Comparison of ENCODE assay signal across 8 mouse cellular contexts in the genomic region with DNA sequence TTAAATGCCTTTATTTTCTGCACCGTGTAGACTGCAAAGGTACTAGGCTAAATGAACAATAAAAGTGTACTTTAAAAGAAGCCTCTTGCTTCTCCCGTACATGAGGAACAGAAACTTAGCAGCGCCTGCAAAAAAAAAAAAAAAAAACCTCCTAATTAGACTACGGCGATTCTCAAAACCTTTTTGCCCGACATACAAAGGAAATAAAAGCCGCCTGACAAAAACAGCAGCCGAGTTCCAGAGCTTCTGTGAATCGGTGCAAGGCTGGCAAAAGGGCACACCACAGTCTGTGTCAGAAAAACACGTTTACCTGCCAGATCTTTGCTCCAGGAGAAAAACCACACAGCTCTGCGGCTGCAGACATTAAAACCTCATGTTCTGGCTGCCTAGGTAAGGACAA. TPM values are rescaled to one million over a fixed set of nuclear protein-coding genes. Genes with fewer than 3 reads are reported as not detected.
DNase-seq lines count a peak whose midpoint lies in the region; ATAC-seq lines count a peak whose summit lies in the region.

No protein-coding gene starts in this region.

- no peaks in the 10 kb centered on the region for H3K36me3 ChIP-seq in kidney, embryonic 14.5 days (ENCODE audit: control insufficient read depth, insufficient read depth, low read length)
- 0 out of 2 replicates have a peak, but pooled peaks cover 5% of the 10 kb centered on the region for H3K36me3 ChIP-seq in embryonic facial prominence, embryonic 13.5 days
- no peaks in the 10 kb centered on the region for H3K36me3 ChIP-seq in intestine, embryonic 16.5 days (ENCODE audit: control insufficient read depth, insufficient read depth, low read length)
- no peaks in the 10 kb centered on the region for H3K36me3 ChIP-seq in neural tube, embryonic 14.5 days (ENCODE audit: control insufficient read depth, insufficient read depth, low read length)

- no peak overlapping the region for H3K27ac ChIP-seq in kidney, embryonic 14.5 days (ENCODE audit: low read depth, low read length)
- peak overlapping the region; percentile 79; the same call in 1 of the 2 replicates for H3K27ac ChIP-seq in embryonic facial prominence, embryonic 13.5 days
- H3K27ac ChIP-seq in intestine, embryonic 16.5 days (ENCODE audit: low read length), result no peak overlapping the region
- peak overlapping the region; percentile 98 for H3K27ac ChIP-seq in neural tube, embryonic 14.5 days (ENCODE audit: low read depth, low read length)

- peaks cover 19% of the 10 kb centered on the region for H3K4me1 ChIP-seq in kidney, embryonic 14.5 days (ENCODE audit: control insufficient read depth, insufficient read depth, low read length)
- peaks cover 34% of the 10 kb centered on the region for H3K4me1 ChIP-seq in embryonic facial prominence, embryonic 13.5 days
- H3K4me1 ChIP-seq in intestine, embryonic 16.5 days (ENCODE audit: control insufficient read depth, insufficient read depth, low read length), result peaks cover 29% of the 10 kb centered on the region
- H3K4me1 ChIP-seq in neural tube, embryonic 14.5 days (ENCODE audit: control insufficient read depth, insufficient read depth, low read length), result peaks cover 10% of the 10 kb centered on the region; the same call in 1 of the 2 replicates

- no peak for DNase-seq in kidney, adult 9 months
- DNase-seq in natural killer cell, adult 2 months (ENCODE audit: low spot score in 2 of 2), result no peak

- H3K4me2 ChIP-seq in kidney, embryonic 14.5 days (replicated peaks; ENCODE audit: low read depth, low read length), result peak overlapping the region; percentile 61; the same call in 1 of the 2 replicates
- H3K4me2 ChIP-seq in embryonic facial prominence, embryonic 13.5 days, result peak overlapping the region; percentile 91
- H3K4me2 ChIP-seq in intestine, embryonic 16.5 days (ENCODE audit: low read depth, low read length), result peak overlapping the region; percentile 54; the same call in 1 of the 2 replicates
- peak overlapping the region; percentile 76 for H3K4me2 ChIP-seq in neural tube, embryonic 14.5 days (ENCODE audit: low read depth, low read length)

- peaks cover 72% of the 10 kb centered on the region for H3K27me3 ChIP-seq in kidney, embryonic 14.5 days (ENCODE audit: control insufficient read depth, insufficient read depth, low read length)
- peaks cover 89% of the 10 kb centered on the region for H3K27me3 ChIP-seq in embryonic facial prominence, embryonic 13.5 days
- peaks cover 69% of the 10 kb centered on the region for H3K27me3 ChIP-seq in intestine, embryonic 16.5 days (replicated peaks; ENCODE audit: control insufficient read depth, insufficient read depth, low read length)
- H3K27me3 ChIP-seq in neural tube, embryonic 14.5 days (ENCODE audit: control insufficient read depth, insufficient read depth, low read length), result peaks cover 3% of the 10 kb centered on the region; the same call in 1 of the 2 replicates

- no peaks in the 10 kb centered on the region for H3K9me3 ChIP-seq in kidney, embryonic 14.5 days (ENCODE audit: control insufficient read depth, low read length)
- no peaks in the 10 kb centered on the region for H3K9me3 ChIP-seq in embryonic facial prominence, embryonic 13.5 days
- H3K9me3 ChIP-seq in intestine, embryonic 16.5 days (ENCODE audit: control insufficient read depth, low read length), result no peaks in the 10 kb centered on the region
- H3K9me3 ChIP-seq in neural tube, embryonic 14.5 days (ENCODE audit: control insufficient read depth, low read length), result no peaks in the 10 kb centered on the region

- H3K9ac ChIP-seq in kidney, embryonic 14.5 days (ENCODE audit: low read depth, low read length), result peak overlapping the region; percentile 53
- peak overlapping the region; percentile 83 for H3K9ac ChIP-seq in embryonic facial prominence, embryonic 13.5 days
- H3K9ac ChIP-seq in intestine, embryonic 16.5 days (ENCODE audit: low read depth, low read length), result no peak overlapping the region
- peak overlapping the region; percentile 99 for H3K9ac ChIP-seq in neural tube, embryonic 14.5 days (replicated peaks; ENCODE audit: low read depth, low read length)

- peak overlapping the region; percentile 54 for H3K4me3 ChIP-seq in kidney, embryonic 14.5 days (ENCODE audit: low read length)
- peak overlapping the region; percentile 78 for H3K4me3 ChIP-seq in embryonic facial prominence, embryonic 13.5 days
- 0 out of 2 replicates have a peak overlapping the region, but pooled peaks have one; percentile 40 for H3K4me3 ChIP-seq in intestine, embryonic 16.5 days (ENCODE audit: low read length)
- peak overlapping the region; percentile 79 for H3K4me3 ChIP-seq in neural tube, embryonic 14.5 days (ENCODE audit: low read depth, low read length)

- no peak for ATAC-seq in kidney, embryonic 14.5 days (ENCODE audit: low FRiP score, low TSS enrichment)
- ATAC-seq in embryonic facial prominence, embryonic 13.5 days (ENCODE audit: insufficient number of reproducible peaks, insufficient read depth, low FRiP score, low TSS enrichment, low read depth), result no peak
- no peak for ATAC-seq in intestine, embryonic 16.5 days
- no peak for ATAC-seq in neural tube, embryonic 14.5 days (ENCODE audit: low read depth)
- no peak for ATAC-seq in erythroblast, adult 5-6 weeks (replicated peaks; ENCODE audit: low FRiP score, poor library complexity, severe bottlenecking)
- ATAC-seq in cerebellum, adult (ENCODE audit: insufficient number of reproducible peaks, low FRiP score, low TSS enrichment), result no peak

- WGBS in kidney, embryonic 14.5 days, result 2% methylated on average over 11 of the region's 11 CpGs
- WGBS in embryonic facial prominence, embryonic 13.5 days, result 1% methylated on average over 11 of the region's 11 CpGs
- 7% methylated on average over 11 of the region's 11 CpGs for WGBS in intestine, embryonic 16.5 days
- WGBS in neural tube, embryonic 14.5 days, result 1% methylated on average over 11 of the region's 11 CpGs

RNA-seq across cellular contexts. Expression of a gene that starts 3.4 kb away (rescaled TPM):
- polyA plus RNA-seq in kidney, embryonic 14.5 days (2014; fragmentation: Nextera tagmentation; extraction: Ambion mirVana), result 1.8 and 2.3 TPM in 2 replicates
- 8.6 and 11.6 TPM in 2 replicates for polyA plus RNA-seq in embryonic facial prominence, embryonic 13.5 days (2015; fragmentation: Nextera tagmentation; extraction: Ambion mirVana)
- polyA plus RNA-seq in intestine, embryonic 16.5 days (2015; fragmentation: Nextera tagmentation; extraction: Ambion mirVana), result 0.22 and 0.43 TPM in 2 replicates
- 46.9 and 53.5 TPM in 2 replicates for polyA plus RNA-seq in neural tube, embryonic 14.5 days (2014; fragmentation: Nextera tagmentation; extraction: Ambion mirVana)
- 0.84 TPM in 1 of 2 replicates, not detected in the other for total RNA-seq in erythroblast, adult 5-6 weeks (2015; ENCODE audit: low replicate concordance)
- 0.17 TPM in 1 of 2 replicates, not detected in the other for total RNA-seq in erythroblast, adult 5-6 weeks (2017; ENCODE audit: low replicate concordance)

Comparison
In these comparisons a context has a peak if more than half of its experiments do, and no peak if none do; other contexts are left out.
1. H3K27ac ChIP-seq: peak in embryonic facial prominence, embryonic 13.5 days (single experiment) and neural tube, embryonic 14.5 days (single experiment); none in kidney, embryonic 14.5 days (single experiment) and intestine, embryonic 16.5 days (single experiment).
2. Peak in every context shown above with its lines, with median percentiles within 50 percentile points of each other: H3K4me2 ChIP-seq and H3K4me3 ChIP-seq.